Mouse (Mus musculus) ES-CJ7 (cell line): ENCODE measurements around the gene Nbl1.

Source experiments
- DNase-seq: peaks from one replicate; pipeline ENCODE4 v3.0.0; 2011; ENCODE audit warnings: low read depth, low spot score

Gene Nbl1

GRCm38 (mm10) chr4:139064831-139065230, 28.0 kb downstream of the Nbl1 start:
- peak; percentile 47 for DNase-seq

- DNase-seq, result peak; percentile 41
Measured at GRCm38 (mm10) chr4:139059569-139059968, 33.2 kb downstream of the Nbl1 start.

GRCm38 (mm10) chr4:139058029-139058428, 34.8 kb downstream of the Nbl1 start:
- DNase-seq, result no peak

GRCm38 (mm10) chr4:139057291-139057690, 35.5 kb downstream of the Nbl1 start:
- no peak for DNase-seq

GRCm38 (mm10) chr4:139055744-139056143, 37.0 kb downstream of the Nbl1 start:
- no peak for DNase-seq

GRCm38 (mm10) chr4:139055336-139055735, 37.5 kb downstream of the Nbl1 start:
- no peak for DNase-seq

GRCm38 (mm10) chr4:139054300-139054923, 38.4 kb downstream of the Nbl1 start:
- DNase-seq, result no peak

GRCm38 (mm10) chr4:139053391-139053790, 39.4 kb downstream of the Nbl1 start:
- no peak for DNase-seq

- DNase-seq, result no peak
Measured at GRCm38 (mm10) chr4:139052796-139053195, 40.0 kb downstream of the Nbl1 start.

GRCm38 (mm10) chr4:139048518-139048917, 44.3 kb downstream of the Nbl1 start:
- no peak for DNase-seq

GRCm38 (mm10) chr4:139046354-139046753, 46.4 kb downstream of the Nbl1 start:
- DNase-seq, result no peak

- DNase-seq, result peak; percentile 54
Measured at GRCm38 (mm10) chr4:139044566-139044965, 48.2 kb downstream of the Nbl1 start.

GRCm38 (mm10) chr4:139043600-139043999, 49.2 kb downstream of the Nbl1 start:
- no peak for DNase-seq

- DNase-seq, result no peak
Measured at GRCm38 (mm10) chr4:139042611-139043010, 50.2 kb downstream of the Nbl1 start.

- no peak for DNase-seq
Measured at GRCm38 (mm10) chr4:139040084-139040839, 52.5 kb downstream of the Nbl1 start.

- DNase-seq, result no peak
Measured at GRCm38 (mm10) chr4:139037795-139038607, 54.8 kb downstream of the Nbl1 start.

GRCm38 (mm10) chr4:139035799-139036198, 57.0 kb downstream of the Nbl1 start:
- no peak for DNase-seq

- DNase-seq, result no peak
Measured at GRCm38 (mm10) chr4:139034942-139035341, 57.9 kb downstream of the Nbl1 start.

- no peak for DNase-seq
Measured at GRCm38 (mm10) chr4:139034540-139034939, 58.3 kb downstream of the Nbl1 start.

- no peak for DNase-seq
Measured at GRCm38 (mm10) chr4:139034010-139034367, 58.8 kb downstream of the Nbl1 start.

- DNase-seq, result no peak
Measured at GRCm38 (mm10) chr4:139033263-139034009, 59.4 kb downstream of the Nbl1 start.

GRCm38 (mm10) chr4:139032521-139032920, 60.3 kb downstream of the Nbl1 start:
- DNase-seq, result no peak
